Mouse (Mus musculus): Measurements from ENCODE around the gene Olfr288.

Gene Olfr288

DNA sequence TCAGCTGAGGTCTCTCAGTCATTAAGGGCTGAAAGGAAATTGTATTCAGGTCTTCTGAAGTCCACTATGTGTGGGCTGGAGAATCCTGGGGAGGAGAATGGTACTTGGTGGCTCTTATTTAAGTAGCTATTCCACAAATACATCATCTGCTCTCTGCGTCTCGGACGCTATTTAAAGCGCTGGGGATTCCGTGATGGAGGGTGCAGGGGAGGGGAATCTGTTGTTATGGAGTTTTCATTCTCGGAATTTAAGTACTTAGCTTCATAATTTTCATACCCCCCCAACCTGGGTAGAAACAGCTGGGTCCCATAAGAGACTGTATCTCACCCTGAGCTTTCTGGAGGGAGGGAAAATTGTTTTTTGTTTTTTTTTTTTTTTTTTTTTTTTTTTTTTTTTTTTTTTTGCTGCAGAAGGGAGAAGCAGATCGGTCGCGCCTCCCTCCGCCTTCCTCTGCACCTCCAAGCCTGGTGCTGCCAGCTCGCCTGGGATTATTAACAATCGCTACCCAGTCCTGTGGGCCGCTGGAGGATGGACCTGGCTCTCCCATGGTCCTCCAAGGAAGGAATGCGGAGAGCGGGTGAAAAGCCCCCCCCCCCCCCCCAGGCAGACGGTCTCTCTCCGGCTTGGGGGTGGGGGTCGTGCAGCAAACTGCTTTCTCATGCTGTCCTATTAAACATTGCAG is 28.2 kb downstream of the Olfr288 start, which contains the start of gene Ccdc184:
Gene Ccdc184 (plus strand): TSS at position 196 of the 682 bp plus-strand sequence.
- ATAC-seq (ENCODE audit: low TSS enrichment), result peak; percentile 31

- ATAC-seq (ENCODE audit: low TSS enrichment), result no peak
These were observed 29.8 kb downstream of the Olfr288 start, which contains the start of gene Asb8 for GRCm38 (mm10) chr15:98165525-98165924. Asb8 (minus strand) TSS chr15:98165625.

GRCm38 (mm10) chr15:98162561-98162960 is 32.8 kb downstream of the Olfr288 start:
- ATAC-seq (ENCODE audit: low TSS enrichment), result no peak

DNA sequence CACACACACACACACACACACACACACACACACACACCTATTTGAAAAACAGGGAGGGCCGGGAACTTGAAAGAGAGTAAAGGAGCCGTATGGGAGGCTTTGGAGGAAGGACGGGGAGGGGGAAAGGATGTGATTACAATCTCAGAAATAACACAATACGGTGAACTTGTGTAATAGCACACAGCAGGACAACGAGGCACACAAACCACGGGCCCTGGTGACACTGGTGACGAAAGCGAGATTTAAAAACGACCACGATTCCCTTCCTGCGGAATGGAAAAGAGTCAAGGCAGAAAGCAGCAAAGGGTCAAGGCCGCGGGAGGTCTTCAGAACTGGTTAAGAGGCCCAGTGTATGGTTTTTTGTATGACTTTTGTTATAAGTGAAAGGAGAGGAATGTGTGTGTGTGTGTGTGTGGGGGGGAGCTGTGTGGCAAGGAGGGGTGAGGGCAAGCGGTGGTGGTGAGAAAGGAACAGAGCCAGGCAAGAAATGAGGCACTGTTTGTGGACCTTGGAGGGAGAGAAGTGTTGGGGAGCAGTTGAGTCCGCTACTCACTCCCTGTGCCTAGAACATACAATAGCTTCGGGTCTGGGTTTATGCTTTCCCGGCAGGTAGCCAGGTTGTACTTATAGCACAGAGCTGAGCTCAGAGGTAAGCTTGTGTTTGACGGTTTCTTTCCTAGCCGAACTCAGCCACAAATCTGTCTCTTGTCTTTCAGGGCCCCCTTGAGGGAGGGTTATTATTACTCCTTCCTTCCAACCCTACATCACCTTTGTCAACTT is 34.1 kb downstream of the Olfr288 start:
- ATAC-seq (ENCODE audit: low TSS enrichment), result no peak

- no peak for ATAC-seq (ENCODE audit: low TSS enrichment)
These were observed 38.1 kb downstream of the Olfr288 start for GRCm38 (mm10) chr15:98157253-98157652.

- no peak for ATAC-seq (ENCODE audit: low TSS enrichment)
These were observed 39.4 kb downstream of the Olfr288 start for GRCm38 (mm10) chr15:98155944-98156343.

- no peak for ATAC-seq (ENCODE audit: low TSS enrichment)
These were observed 40.1 kb downstream of the Olfr288 start for GRCm38 (mm10) chr15:98155272-98155671.

- no peak for ATAC-seq (ENCODE audit: low TSS enrichment)
These were observed 40.7 kb downstream of the Olfr288 start for GRCm38 (mm10) chr15:98154631-98155030.

DNA sequence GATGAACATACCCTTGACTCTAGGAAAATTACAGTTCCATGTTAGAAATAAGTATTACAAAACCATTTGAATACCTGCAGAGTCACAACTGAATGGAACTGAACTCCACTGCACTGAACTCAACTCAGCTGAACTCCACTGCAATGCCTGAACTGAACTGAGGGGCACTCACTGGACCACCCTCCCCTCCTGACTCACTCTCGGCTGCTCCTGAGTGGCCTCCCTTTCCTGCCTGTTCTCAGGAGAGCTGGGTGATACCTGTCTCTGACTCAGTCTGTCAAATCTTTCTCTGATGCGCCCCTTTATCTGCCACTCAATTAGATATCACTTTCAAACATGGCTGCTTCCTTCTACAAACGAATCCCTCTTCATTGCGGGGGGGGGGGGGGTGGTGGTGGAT is 41.2 kb downstream of the Olfr288 start:
- no peak for ATAC-seq (ENCODE audit: low TSS enrichment)

GRCm38 (mm10) chr15:98153625-98154024 is 41.7 kb downstream of the Olfr288 start:
- peak; percentile 74; the same call in 1 of the 2 replicates for ATAC-seq (ENCODE audit: low TSS enrichment)

DNA sequence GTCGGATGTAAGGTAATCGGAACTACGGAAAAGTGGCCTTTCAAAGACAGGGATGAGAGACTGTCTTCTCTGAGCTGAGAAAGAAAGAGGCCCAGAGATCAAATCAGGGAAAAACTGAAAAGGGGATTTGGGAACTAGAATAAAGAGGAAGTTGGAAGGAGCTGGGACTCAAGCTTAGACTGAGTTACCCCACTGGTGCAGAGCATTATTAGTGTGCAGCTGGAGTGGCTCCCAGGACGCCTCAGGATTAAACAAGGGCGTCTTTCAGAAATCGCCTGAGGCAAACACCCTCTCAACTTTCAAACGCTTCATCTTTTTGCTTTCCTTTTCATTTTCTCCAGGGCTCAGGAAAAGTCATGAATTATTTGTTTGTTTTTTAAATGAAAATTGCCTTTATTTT is 42.4 kb downstream of the Olfr288 start:
- no peak for ATAC-seq (ENCODE audit: low TSS enrichment)

DNA sequence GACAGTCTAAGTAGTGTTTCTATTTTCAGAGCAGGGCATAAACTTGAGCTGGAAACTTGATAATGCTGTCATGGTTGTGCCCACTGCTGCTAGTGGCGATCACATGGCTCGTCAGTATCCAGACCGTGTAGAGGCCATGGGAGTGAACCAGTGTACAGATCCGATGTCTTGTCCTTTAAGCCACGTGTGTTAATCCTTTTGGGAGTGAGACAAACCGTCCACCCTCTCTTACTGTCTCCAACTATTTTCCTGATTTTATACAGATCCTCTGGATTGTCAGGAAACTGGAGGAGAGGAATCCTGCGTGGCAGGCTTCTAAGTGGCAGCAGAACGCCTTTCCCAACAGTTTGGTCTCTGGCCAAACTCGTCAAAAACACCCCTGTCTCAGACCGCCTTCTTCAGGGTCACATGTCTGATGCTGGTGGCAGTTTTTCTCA is 46.2 kb downstream of the Olfr288 start:
- no peak for ATAC-seq (ENCODE audit: low TSS enrichment)

DNA sequence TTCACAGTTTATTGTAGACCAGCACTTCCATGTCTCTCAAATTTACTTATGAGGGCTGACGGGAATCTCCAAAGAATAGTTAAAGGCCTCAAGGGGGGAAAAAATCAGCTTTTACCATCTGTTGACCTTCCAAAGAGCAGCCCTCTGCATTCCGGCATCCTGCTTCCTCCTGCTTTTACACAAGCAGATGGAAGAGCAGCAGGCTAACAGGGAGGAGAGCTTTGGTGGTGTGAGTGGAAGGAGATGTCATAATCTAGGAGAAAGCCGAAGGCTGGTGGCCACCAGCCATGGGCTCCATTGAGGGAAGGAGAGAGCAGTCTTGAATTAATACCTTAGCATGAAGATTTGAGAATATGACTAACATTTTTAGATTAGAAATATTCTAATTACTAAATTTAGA is 47.0 kb downstream of the Olfr288 start:
- ATAC-seq (ENCODE audit: low TSS enrichment), result no peak

DNA sequence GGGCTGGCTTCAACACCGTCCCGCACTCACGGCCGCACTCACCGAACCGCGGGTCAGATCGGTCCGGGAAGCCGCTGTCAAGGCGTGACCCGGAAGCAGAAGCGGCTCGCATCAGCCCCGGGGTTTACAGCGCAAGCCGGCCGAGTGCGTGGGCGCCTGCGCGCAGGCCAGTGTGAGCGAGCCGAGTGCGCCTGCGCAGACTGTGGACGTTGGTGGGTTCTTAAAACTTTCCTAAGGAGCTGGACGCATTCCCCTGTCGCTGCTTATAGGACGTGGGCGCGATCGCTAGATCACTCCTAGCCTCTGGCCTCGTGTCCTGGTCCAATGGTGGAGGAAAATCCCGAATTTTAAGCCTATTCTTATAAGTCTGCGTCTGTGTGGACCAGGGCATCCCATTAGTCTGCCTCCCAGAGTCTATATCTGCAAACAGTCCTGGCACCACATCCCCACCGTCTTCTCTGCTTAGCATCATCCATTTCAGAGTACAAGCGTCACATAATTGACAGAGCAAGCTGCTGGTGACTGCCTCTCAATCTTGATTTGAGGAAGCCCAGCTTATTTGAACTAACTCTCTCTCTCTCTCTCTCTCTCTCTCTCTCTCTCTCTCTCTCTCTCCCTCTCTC is 49.7 kb downstream of the Olfr288 start:
- ATAC-seq (ENCODE audit: low TSS enrichment), result peak; percentile 91

- ATAC-seq (ENCODE audit: low TSS enrichment), result 0 out of 2 replicates have a peak, but pooled peaks have one; percentile 39
These were observed 50.4 kb downstream of the Olfr288 start for GRCm38 (mm10) chr15:98144861-98145507.

GRCm38 (mm10) chr15:98142515-98142914 is 52.8 kb downstream of the Olfr288 start:
- ATAC-seq (ENCODE audit: low TSS enrichment), result peak; percentile 14; the same call in 1 of the 2 replicates

GRCm38 (mm10) chr15:98140809-98141208 is 54.5 kb downstream of the Olfr288 start:
- ATAC-seq (ENCODE audit: low TSS enrichment), result no peak

DNA sequence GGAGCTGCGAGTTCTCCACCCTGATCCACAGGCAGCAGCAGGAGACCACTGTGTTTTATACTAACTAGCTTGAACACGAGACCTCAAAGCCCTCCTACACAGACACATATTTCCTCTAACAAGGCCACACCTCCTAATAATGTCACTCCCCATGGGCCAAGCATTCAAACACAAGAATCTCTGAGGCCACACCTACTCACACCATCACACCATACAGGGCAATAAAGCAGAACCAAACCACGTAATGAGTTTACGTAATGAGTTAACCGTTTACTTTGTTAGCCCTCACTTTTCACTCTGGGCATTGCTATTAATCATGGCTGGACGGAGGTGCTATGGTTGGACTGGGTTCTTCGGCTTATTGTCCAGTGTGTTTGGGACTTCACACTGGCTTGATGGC is 55.6 kb downstream of the Olfr288 start:
- ATAC-seq (ENCODE audit: low TSS enrichment), result no peak

DNA sequence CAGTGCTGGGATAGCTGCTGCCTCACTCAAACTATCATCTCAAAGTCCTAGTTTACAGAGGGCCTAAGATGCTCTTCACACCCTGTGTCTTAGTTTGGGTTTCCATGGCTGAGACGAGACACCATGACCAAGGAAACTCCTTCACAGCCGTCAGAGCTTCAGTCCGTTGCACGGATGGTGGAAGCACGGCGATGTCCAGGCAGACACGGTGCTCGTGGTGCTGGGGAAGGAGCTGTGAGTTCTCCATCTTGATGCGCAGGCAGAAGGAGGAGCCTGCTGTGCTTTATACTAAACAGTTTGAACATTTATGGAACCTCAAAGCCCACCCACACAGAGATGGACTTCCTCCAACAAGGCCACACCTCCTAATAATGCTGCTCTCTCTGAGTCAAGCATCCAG is 58.5 kb downstream of the Olfr288 start:
- ATAC-seq (ENCODE audit: low TSS enrichment), result no peak

Measured in frontal cortex, adult (tissue).